Mouse (Mus musculus) midbrain, postnatal 0 days (tissue): ENCODE data around the gene Cntfr. TPM values are rescaled to one million over a fixed set of nuclear protein-coding genes. Genes with fewer than 3 reads are reported as not detected.

ENCODE experiments used
- ATAC-seq: fragments of 200-750 bp; cut with Nextera tagmentation; 2 replicates; pipeline ENCODE4 v1.8.0; 2017; ENCODE audit warnings: moderate number of reproducible peaks, mild to moderate bottlenecking, moderate TSS enrichment, moderate library complexity; ENCODE audit not compliant: low FRiP score
- DNase-seq: peaks from one replicate; pipeline ENCODE4 v3.0.0-alpha.2; 2015; ENCODE audit warnings: low spot score
- H3K27ac ChIP-seq: fragments of 300-500 bp; sonication (generic); 2 replicates; pipeline ENCODE4 v1.5.1; 2014; ENCODE audit warnings: low read depth, mild to moderate bottlenecking, low read length, mixed read lengths
- H3K27me3 ChIP-seq: fragments of 300-500 bp; sonication (generic); 2 replicates; pipeline ENCODE4 v1.6.1; 2014; ENCODE audit warnings: low read length, control low read depth, mixed read lengths; ENCODE audit not compliant: insufficient read depth
- H3K36me3 ChIP-seq: fragments of 300-500 bp; sonication (generic); 2 replicates; pipeline ENCODE4 v1.6.1; 2014; ENCODE audit warnings: low read length, control low read depth, mixed read lengths; ENCODE audit not compliant: insufficient read depth
- H3K4me1 ChIP-seq: fragments of 300-500 bp; sonication (generic); 2 replicates; pipeline ENCODE4 v1.6.1; 2014; ENCODE audit warnings: mild to moderate bottlenecking, control low read depth, antibody characterized with exemption, low read length, mixed read lengths; ENCODE audit not compliant: insufficient read depth
- H3K4me2 ChIP-seq: fragments of 300-500 bp; sonication (generic); 2 replicates; pipeline ENCODE4 v1.6.1; 2014; ENCODE audit warnings: low read depth, mild to moderate bottlenecking, low read length, mixed read lengths; ENCODE audit not compliant: poor library complexity, severe bottlenecking
- H3K4me3 ChIP-seq: fragments of 300-500 bp; sonication (generic); 2 replicates; pipeline ENCODE4 v1.5.1; 2014; ENCODE audit warnings: low read depth, mild to moderate bottlenecking, low read length, moderate library complexity
- H3K9ac ChIP-seq: fragments of 300-500 bp; sonication (generic); replicated peaks from 2 replicates; pipeline ENCODE4 v1.6.1; 2014; ENCODE audit warnings: mild to moderate bottlenecking, low read length, moderate library complexity, mixed read lengths; ENCODE audit not compliant: poor library complexity, severe bottlenecking
- H3K9me3 ChIP-seq: fragments of 300-500 bp; sonication (generic); 2 replicates; pipeline ENCODE4 v1.6.1; 2016; ENCODE audit warnings: low read length, control low read depth
- CTCF ChIP-seq: IDR thresholded peaks from 2 replicates; pipeline ENCODE4 v1.5.1; 2016; ENCODE audit warnings: antibody characterized with exemption, mild to moderate bottlenecking
- WGBS: fragments of 180-500 bp; shearing (Covaris S2); extraction: QIAGEN DNeasy Blood & Tissue Kit; methylation state at CpG from one replicate; pipeline ENCODE4 v1.1.7; 2014; 5-methylcytosine and 5-hydroxymethylcytosine counted together
- polyA plus RNA-seq: library from polyadenylated mRNA; unstranded; fragments of >200 nt; fragmentation: Nextera tagmentation; extraction: Ambion mirVana; gene quantifications from 2 replicates; pipeline ENCODE4 v1.2.1, GENCODE M21; 2015
- total RNA-seq: library from RNA; depleted of rRNA; stranded (reverse); fragments of >200 nt; gene quantifications from 2 replicates; pipeline ENCODE4 v1.2.3, GENCODE M21; 2014

The Cntfr gene
- total and polyA plus RNA-seq, 2 experiments from 2014 or later: 20.1 to 69.2 TPM

DNA sequence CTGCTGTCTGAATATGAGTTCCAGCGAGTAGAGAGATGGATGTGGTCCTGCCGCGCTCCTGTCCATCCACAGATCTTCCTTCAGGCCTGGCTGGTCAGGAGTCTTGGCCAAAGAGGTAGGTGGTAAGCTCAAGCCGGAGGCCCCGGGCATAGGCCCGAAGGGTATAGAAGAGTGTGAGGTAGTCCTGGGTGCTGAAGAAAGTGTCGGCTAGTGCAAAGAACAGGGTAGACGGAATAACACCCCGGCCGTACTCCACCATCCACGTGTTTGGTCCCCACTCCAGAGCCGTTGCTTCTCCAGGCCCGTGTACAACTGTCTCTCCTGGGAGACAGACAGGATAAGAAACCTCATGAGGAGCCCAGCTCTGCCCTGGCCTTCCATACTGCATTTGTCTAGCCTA lies 42.4 kb upstream of the Cntfr start:
- no peak for TF ChIP-seq CTCF
- DNase-seq: no peak
- H3K36me3 ChIP-seq: 0 out of 2 replicates have a peak, but pooled peaks cover 7% of the 10 kb centered on the region
- H3K27me3 ChIP-seq: no peaks in the 10 kb centered on the region
- no peak for ATAC-seq
- H3K4me3 ChIP-seq: no peak overlapping the region
- H3K4me1 ChIP-seq: peaks cover 9% of the 10 kb centered on the region; the same call in 1 of the 2 replicates
- no peak overlapping the region for H3K9ac ChIP-seq
- H3K27ac ChIP-seq: no peak overlapping the region
- no peaks in the 10 kb centered on the region for H3K9me3 ChIP-seq
- no peak overlapping the region for H3K4me2 ChIP-seq
- 95% methylated on average over 13 of the region's 13 CpGs for WGBS

DNA sequence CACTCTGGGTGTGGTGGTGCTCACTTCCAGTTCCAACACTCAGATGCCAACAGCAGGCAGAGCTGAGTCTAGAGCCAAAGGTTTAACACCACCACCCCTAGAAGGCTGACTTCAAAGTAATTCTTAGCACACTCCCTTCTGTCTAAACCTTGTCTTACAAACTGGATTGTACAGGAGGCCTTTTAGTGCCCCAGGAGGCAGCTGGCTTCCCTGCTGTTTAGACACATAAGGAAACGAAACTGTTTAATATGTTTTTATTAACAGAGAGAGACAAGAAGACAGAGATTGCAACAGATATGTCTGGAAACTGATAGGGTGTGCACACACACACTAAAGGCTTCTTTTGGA lies 41.3 kb upstream of the Cntfr start:
- TF ChIP-seq CTCF: no peak
- ATAC-seq (no peak), DNase-seq (no peak)
- Histone ChIP-seq H3K27ac (no peak overlapping the region), H3K9ac (no peak overlapping the region), H3K4me3 (no peak overlapping the region), H3K4me1 (peaks cover 9% of the 10 kb centered on the region; the same call in 1 of the 2 replicates), H3K27me3 (peaks cover under 1% of the 10 kb centered on the region; the same call in 1 of the 2 replicates), H3K9me3 (no peaks in the 10 kb centered on the region), H3K36me3 (0 out of 2 replicates have a peak, but pooled peaks cover 7% of the 10 kb centered on the region), H3K4me2 (no peak overlapping the region)
- 62% methylated on average over 1 of the region's 1 CpGs for WGBS

DNA sequence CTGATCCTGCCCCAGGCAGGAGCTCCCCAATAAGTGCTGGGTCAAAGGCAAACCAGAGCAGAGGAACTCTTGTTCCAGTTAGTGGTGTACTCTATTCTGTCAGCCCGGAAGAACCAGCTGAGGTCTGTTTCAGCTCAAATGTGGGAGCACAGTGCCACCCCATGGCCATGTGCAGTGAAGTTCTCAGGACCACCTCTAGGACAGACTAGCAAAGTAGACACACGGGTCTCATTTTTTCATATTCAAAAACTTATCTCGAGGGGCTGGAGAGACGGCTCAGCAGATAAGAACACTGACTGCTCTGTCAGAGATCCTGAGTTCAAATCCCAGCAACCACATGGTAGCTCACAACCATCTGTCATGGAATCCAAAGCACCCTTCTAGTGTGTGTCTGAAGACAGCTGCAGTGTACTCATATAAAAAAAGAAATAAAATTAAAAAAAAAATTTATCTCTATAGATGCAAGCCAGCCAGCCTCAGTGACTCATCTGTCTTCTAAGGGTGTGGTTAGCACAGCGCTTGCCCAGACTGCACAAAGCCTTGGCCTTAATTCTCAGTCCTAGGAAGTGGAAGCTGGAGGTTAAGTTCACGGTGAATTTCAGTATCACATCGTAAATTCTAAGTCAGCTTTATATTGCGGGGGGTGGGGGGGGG lies 40.8 kb upstream of the Cntfr start:
- H3K27ac ChIP-seq: no peak overlapping the region
- peak; percentile 52; the same call in 1 of the 2 replicates for ATAC-seq
- peak; percentile 88 for DNase-seq
- H3K9me3 ChIP-seq: no peaks in the 10 kb centered on the region
- H3K9ac ChIP-seq: no peak overlapping the region
- H3K4me2 ChIP-seq: no peak overlapping the region
- 44% methylated on average over 8 of the region's 8 CpGs for WGBS
- H3K27me3 ChIP-seq: peaks cover 6% of the 10 kb centered on the region; the same call in 1 of the 2 replicates
- 0 out of 2 replicates have a peak, but pooled peaks cover 7% of the 10 kb centered on the region for H3K36me3 ChIP-seq
- peak; percentile 93 for TF ChIP-seq CTCF
- no peak overlapping the region for H3K4me3 ChIP-seq
- peaks cover 9% of the 10 kb centered on the region; the same call in 1 of the 2 replicates for H3K4me1 ChIP-seq

DNA sequence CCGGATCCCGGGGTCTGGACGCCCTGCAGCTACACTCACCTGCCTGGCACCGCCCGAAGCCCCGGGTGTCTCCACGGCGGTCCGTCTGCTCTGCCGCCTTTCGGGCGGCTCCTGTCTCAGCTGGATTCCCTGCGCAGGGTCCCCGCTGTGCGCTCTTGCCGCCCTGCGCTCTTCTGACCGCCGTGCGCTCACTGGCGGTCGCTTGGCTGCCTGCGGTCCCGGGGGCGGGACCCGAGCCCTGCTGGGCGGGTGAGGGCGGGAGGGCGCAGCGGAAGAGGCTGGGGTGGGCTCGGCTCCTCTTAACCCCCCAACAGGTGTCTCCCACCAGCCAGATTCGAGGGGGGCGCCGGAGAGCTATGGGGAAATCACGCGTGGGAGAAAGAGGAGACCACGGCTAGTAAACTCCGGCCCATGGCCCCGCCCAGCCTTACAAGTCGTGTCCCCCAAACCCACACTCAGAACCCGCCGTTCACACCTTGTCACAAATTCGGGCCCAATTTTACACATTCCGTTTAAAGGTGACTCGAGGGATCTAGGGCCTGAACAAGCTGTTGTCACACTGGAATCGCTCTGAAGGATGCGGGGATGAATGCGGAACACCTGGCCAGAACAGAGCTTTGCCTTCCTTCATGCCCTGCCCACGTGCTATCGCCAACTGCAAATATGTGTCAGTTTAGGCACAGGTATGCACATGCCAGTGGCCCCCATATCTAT lies 34.3 kb upstream of the Cntfr start, which contains the start of gene Arid3c:
Arid3c (minus strand) TSS at position 91 of the 714 bp plus-strand sequence.
- Histone ChIP-seq H3K4me1 (peaks cover 5% of the 10 kb centered on the region; the same call in 1 of the 2 replicates), H3K27ac (no peak within 1 kb of the TSS), H3K9ac (peak within 1 kb of the TSS; percentile 50; the same call in 1 of the 2 replicates), H3K4me3 (peak within 1 kb of the TSS; percentile 43), H3K36me3 (no peaks in the 10 kb centered on the region), H3K27me3 (peaks cover 58% of the 10 kb centered on the region), H3K9me3 (no peaks in the 10 kb centered on the region), H3K4me2 (peak within 1 kb of the TSS; percentile 91)
- 0 out of 2 replicates have a peak, but pooled peaks have one; percentile 16 for ATAC-seq
- WGBS: 2% methylated on average over 44 of the region's 50 CpGs
- DNase-seq: peak; percentile 14
- TF ChIP-seq CTCF: no peak

DNA sequence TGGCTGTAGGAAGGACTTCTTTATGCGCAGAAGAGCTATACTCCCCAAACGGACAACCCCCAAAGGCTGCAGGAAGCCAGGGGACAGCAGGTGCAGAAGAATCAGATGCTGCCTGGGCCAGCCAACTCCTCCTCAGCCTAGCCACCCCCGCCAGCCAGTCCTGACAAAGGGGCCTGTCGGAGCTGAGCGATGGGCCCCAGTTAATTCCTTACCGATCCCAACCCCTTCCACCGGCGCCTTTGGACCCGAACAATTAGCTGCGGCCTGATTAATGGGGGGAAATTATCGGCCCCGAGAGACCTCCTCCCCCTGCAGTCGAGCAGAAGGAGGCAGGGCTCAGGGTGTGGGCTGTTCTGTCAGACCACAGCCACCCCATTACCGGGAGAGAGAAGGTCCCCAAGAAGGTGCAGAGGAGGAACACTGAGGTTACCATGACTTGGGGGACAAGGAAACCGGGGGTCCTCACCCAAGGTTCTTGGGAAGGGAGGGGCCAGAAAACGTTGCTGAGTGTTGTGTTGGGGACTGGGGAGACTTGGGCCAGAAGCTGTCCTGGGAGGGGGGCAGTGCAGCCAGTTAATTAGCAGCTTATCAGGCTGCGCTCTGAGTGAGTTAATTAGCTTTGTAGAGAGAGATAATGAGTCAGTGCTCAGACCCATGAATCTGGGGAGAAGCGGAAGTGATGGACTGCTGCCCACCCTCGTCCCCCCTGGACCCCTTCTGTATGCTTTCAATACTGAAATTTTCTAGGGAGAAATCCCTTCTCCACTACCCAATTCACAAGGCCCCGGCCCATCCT lies 30.1 kb upstream of the Cntfr start:
- Histone ChIP-seq H3K27me3 (peaks cover 70% of the 10 kb centered on the region), H3K9ac (no peak overlapping the region), H3K9me3 (no peaks in the 10 kb centered on the region), H3K4me3 (no peak overlapping the region), H3K36me3 (no peaks in the 10 kb centered on the region), H3K4me2 (no peak overlapping the region), H3K27ac (no peak overlapping the region), H3K4me1 (peaks cover 9% of the 10 kb centered on the region; the same call in 1 of the 2 replicates)
- TF ChIP-seq CTCF: no peak
- WGBS: 14% methylated on average over 20 of the region's 20 CpGs
- DNase-seq (no peak), ATAC-seq (no peak)
